Mouse (Mus musculus) hindbrain, embryonic 11.5 days (tissue): ENCODE results near the gene Arel1. TPM values are rescaled to one million over a fixed set of nuclear protein-coding genes. Genes with fewer than 3 reads are reported as not detected.

Source experiments
- ATAC-seq: fragments of 200-750 bp; cut with Nextera tagmentation; 2 replicates; pipeline ENCODE4 v1.8.0; 2017; ENCODE audit warnings: mild to moderate bottlenecking, moderate TSS enrichment, moderate library complexity; ENCODE audit not compliant: low FRiP score
- DNase-seq: peaks from one replicate; pipeline ENCODE4 v3.0.0-alpha.2; 2015; ENCODE audit warnings: low spot score
- H3K27ac ChIP-seq: fragments of 300-500 bp; sonication (generic); 2 replicates; pipeline ENCODE4 v1.5.1; 2014; ENCODE audit warnings: mild to moderate bottlenecking, low read depth, low read length
- H3K27me3 ChIP-seq: fragments of 300-500 bp; sonication (generic); 2 replicates; pipeline ENCODE4 v1.6.1; 2014; ENCODE audit warnings: mild to moderate bottlenecking, low read length, moderate library complexity, mixed read lengths; ENCODE audit not compliant: control insufficient read depth, insufficient read depth
- H3K36me3 ChIP-seq: fragments of 300-500 bp; sonication (generic); 2 replicates; pipeline ENCODE4 v1.6.1; 2014; ENCODE audit warnings: mild to moderate bottlenecking, low read length, moderate library complexity, mixed read lengths; ENCODE audit not compliant: control insufficient read depth, insufficient read depth
- H3K4me1 ChIP-seq: fragments of 300-500 bp; sonication (generic); replicated peaks from 2 replicates; pipeline ENCODE4 v1.6.1; 2014; ENCODE audit warnings: low read length, mixed read lengths; ENCODE audit not compliant: control insufficient read depth, insufficient read depth
- H3K4me2 ChIP-seq: fragments of 300-500 bp; sonication (generic); replicated peaks from 2 replicates; pipeline ENCODE4 v1.6.1; 2014; ENCODE audit warnings: mild to moderate bottlenecking, low read depth, low read length
- H3K4me3 ChIP-seq: fragments of 300-500 bp; sonication (generic); 2 replicates; pipeline ENCODE4 v1.5.1; 2014; ENCODE audit warnings: low read depth, low read length
- H3K9ac ChIP-seq: fragments of 300-500 bp; sonication (generic); 2 replicates; pipeline ENCODE4 v1.6.1; 2014; ENCODE audit warnings: low read depth, low read length
- H3K9me3 ChIP-seq: fragments of 300-500 bp; sonication (generic); 2 replicates; pipeline ENCODE4 v1.6.1; 2016; ENCODE audit warnings: low read length; ENCODE audit not compliant: control insufficient read depth
- WGBS: fragments of 180-500 bp; shearing (Covaris S2); extraction: QIAGEN DNeasy Blood & Tissue Kit; methylation state at CpG from one replicate; pipeline ENCODE4 v1.1.7; 2014; 5-methylcytosine and 5-hydroxymethylcytosine counted together
- polyA plus RNA-seq: library from polyadenylated mRNA; unstranded; fragments of >200 nt; fragmentation: Nextera tagmentation; extraction: Ambion mirVana; gene quantifications from 2 replicates; pipeline ENCODE4 v1.2.1, GENCODE M21; 2014

The Arel1 gene
- polyA plus RNA-seq, 1 experiment from 2014 or later, result 21.8 TPM

GRCm38 (mm10) chr12:84956317-84956716 lies 14.4 kb downstream of the Arel1 start:
- H3K36me3 ChIP-seq, result no peaks in the 10 kb centered on the region
- DNase-seq, result no peak
- ATAC-seq, result no peak
- H3K9me3 ChIP-seq, result no peaks in the 10 kb centered on the region
- H3K4me2 ChIP-seq, result no peak overlapping the region
- 96% methylated on average over 3 of the region's 3 CpGs for WGBS
- H3K9ac ChIP-seq, result no peak overlapping the region
- no peaks in the 10 kb centered on the region for H3K4me1 ChIP-seq
- no peak overlapping the region for H3K4me3 ChIP-seq
- H3K27ac ChIP-seq, result no peak overlapping the region
- H3K27me3 ChIP-seq, result no peaks in the 10 kb centered on the region

- H3K9ac ChIP-seq, result no peak overlapping the region
- no peak for DNase-seq
- H3K27me3 ChIP-seq, result no peaks in the 10 kb centered on the region
- no peak for ATAC-seq
- no peak overlapping the region for H3K4me3 ChIP-seq
- H3K4me1 ChIP-seq, result no peaks in the 10 kb centered on the region
- H3K4me2 ChIP-seq, result no peak overlapping the region
- H3K27ac ChIP-seq, result no peak overlapping the region
- WGBS, result 84% methylated on average over 1 of the region's 1 CpGs
- H3K9me3 ChIP-seq, result no peaks in the 10 kb centered on the region
- peaks cover 3% of the 10 kb centered on the region; the same call in 1 of the 2 replicates for H3K36me3 ChIP-seq
Observed at GRCm38 (mm10) chr12:84952351-84952750, 18.3 kb downstream of the Arel1 start.

GRCm38 (mm10) chr12:84951531-84951930 lies 19.2 kb downstream of the Arel1 start:
- Histone ChIP-seq H3K27me3 (no peaks in the 10 kb centered on the region), H3K4me2 (no peak overlapping the region), H3K9ac (no peak overlapping the region), H3K4me3 (no peak overlapping the region), H3K27ac (no peak overlapping the region), H3K4me1 (no peaks in the 10 kb centered on the region), H3K36me3 (peaks cover 3% of the 10 kb centered on the region; the same call in 1 of the 2 replicates), H3K9me3 (no peaks in the 10 kb centered on the region)
- ATAC-seq, result no peak
- no peak for DNase-seq
- WGBS, result 48% methylated on average over 8 of the region's 8 CpGs

GRCm38 (mm10) chr12:84950763-84951162 lies 19.9 kb downstream of the Arel1 start:
- no peak for ATAC-seq
- WGBS, result 95% methylated on average over 6 of the region's 6 CpGs
- no peak for DNase-seq
- H3K4me2 ChIP-seq, result no peak overlapping the region
- no peaks in the 10 kb centered on the region for H3K9me3 ChIP-seq
- no peak overlapping the region for H3K9ac ChIP-seq
- H3K4me3 ChIP-seq, result no peak overlapping the region
- H3K27me3 ChIP-seq, result no peaks in the 10 kb centered on the region
- H3K4me1 ChIP-seq, result no peaks in the 10 kb centered on the region
- H3K27ac ChIP-seq, result no peak overlapping the region
- H3K36me3 ChIP-seq, result peaks cover 3% of the 10 kb centered on the region; the same call in 1 of the 2 replicates

GRCm38 (mm10) chr12:84948584-84949285 lies 22.0 kb downstream of the Arel1 start:
- no peak for DNase-seq
- WGBS, result 92% methylated on average over 6 of the region's 6 CpGs
- ATAC-seq, result no peak
- Histone ChIP-seq H3K27me3 (no peaks in the 10 kb centered on the region), H3K9ac (no peak overlapping the region), H3K4me3 (no peak overlapping the region), H3K4me2 (no peak overlapping the region), H3K9me3 (no peaks in the 10 kb centered on the region), H3K4me1 (no peaks in the 10 kb centered on the region), H3K27ac (no peak overlapping the region), H3K36me3 (peaks cover 3% of the 10 kb centered on the region; the same call in 1 of the 2 replicates)

- WGBS, result 87% methylated on average over 2 of the region's 2 CpGs
- no peak for DNase-seq
- Histone ChIP-seq H3K4me3 (no peak overlapping the region), H3K36me3 (peaks cover 3% of the 10 kb centered on the region; the same call in 1 of the 2 replicates), H3K4me2 (no peak overlapping the region), H3K4me1 (no peaks in the 10 kb centered on the region), H3K9ac (no peak overlapping the region), H3K27me3 (no peaks in the 10 kb centered on the region), H3K9me3 (no peaks in the 10 kb centered on the region), H3K27ac (no peak overlapping the region)
- no peak for ATAC-seq
Observed at GRCm38 (mm10) chr12:84947894-84948583, 22.7 kb downstream of the Arel1 start.

GRCm38 (mm10) chr12:84944813-84945553 lies 25.7 kb downstream of the Arel1 start:
- no peaks in the 10 kb centered on the region for H3K27me3 ChIP-seq
- peaks cover 6% of the 10 kb centered on the region for H3K36me3 ChIP-seq
- H3K9me3 ChIP-seq, result no peaks in the 10 kb centered on the region
- ATAC-seq (no peak), DNase-seq (no peak)
- H3K9ac ChIP-seq, result no peak overlapping the region
- no peak overlapping the region for H3K4me3 ChIP-seq
- no peaks in the 10 kb centered on the region for H3K4me1 ChIP-seq
- H3K27ac ChIP-seq, result no peak overlapping the region
- WGBS, result 89% methylated on average over 9 of the region's 9 CpGs
- no peak overlapping the region for H3K4me2 ChIP-seq

GRCm38 (mm10) chr12:84944150-84944812 lies 26.4 kb downstream of the Arel1 start:
- no peak overlapping the region for H3K27ac ChIP-seq
- H3K27me3 ChIP-seq, result no peaks in the 10 kb centered on the region
- H3K9me3 ChIP-seq, result no peaks in the 10 kb centered on the region
- H3K4me2 ChIP-seq, result no peak overlapping the region
- no peak for ATAC-seq
- 86% methylated on average over 4 of the region's 4 CpGs for WGBS
- H3K36me3 ChIP-seq, result peaks cover 5% of the 10 kb centered on the region; the same call in 1 of the 2 replicates
- H3K4me1 ChIP-seq, result no peaks in the 10 kb centered on the region
- no peak for DNase-seq
- no peak overlapping the region for H3K9ac ChIP-seq
- no peak overlapping the region for H3K4me3 ChIP-seq
